Mouse (Mus musculus) WW6 (cell line): ENCODE measurements at regions not wholly inside any gene's neighbourhood (a gene's known extent, or its start where the extent isn't known, plus 50 kb on each side); places are given as distances from the start of the nearest gene placed in this dataset.
"Not testable (repeated sequence)": the region's sequence is repeated elsewhere in the genome, so short reads cannot be mapped to it uniquely, and the experiment has no call there.

Source experiments
- DNase-seq: peaks from one replicate; pipeline ENCODE4 v3.0.0-alpha.2; 2013; ENCODE audit warnings: low read depth, low spot score

- DNase-seq: no peak
Observed at GRCm38 (mm10) chr3:83416536-83416935, 288.8 kb downstream of the Dchs2 start.

GRCm38 (mm10) chr3:83424267-83424666 lies 296.5 kb downstream of the Dchs2 start:
- no peak for DNase-seq

GRCm38 (mm10) chr3:83429376-83429775 lies 301.6 kb downstream of the Dchs2 start:
- DNase-seq: no peak

- DNase-seq: no peak
Observed at GRCm38 (mm10) chr3:83446154-83446667, 318.5 kb downstream of the Dchs2 start.

- no peak for DNase-seq
Observed at GRCm38 (mm10) chr3:83450662-83451061, 315.5 kb upstream of the Sfrp2 start.

GRCm38 (mm10) chr3:83451317-83451716 lies 314.8 kb upstream of the Sfrp2 start:
- DNase-seq: no peak

- DNase-seq: no peak
Observed at GRCm38 (mm10) chr3:83453462-83453861, 312.7 kb upstream of the Sfrp2 start.

DNA sequence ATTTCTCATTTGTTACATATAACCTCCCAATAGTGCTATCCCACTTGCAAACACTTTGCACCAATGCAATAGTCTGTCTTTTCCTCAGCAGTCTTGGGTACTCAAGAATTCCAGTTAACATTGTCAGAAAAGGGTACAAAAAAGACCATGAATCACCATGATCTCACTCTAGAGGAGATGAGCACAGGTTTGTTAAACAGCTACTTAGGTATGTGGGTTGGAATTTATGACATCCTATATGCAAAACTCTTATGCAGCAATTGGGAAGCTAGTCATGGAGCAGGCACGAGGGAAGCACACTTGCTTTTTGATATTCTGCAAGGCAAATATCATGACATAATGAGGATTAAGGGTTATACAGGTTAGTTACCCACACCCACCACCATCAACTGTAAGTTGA lies 307.7 kb upstream of the Sfrp2 start:
- no peak for DNase-seq

GRCm38 (mm10) chr3:83479251-83479650 lies 286.9 kb upstream of the Sfrp2 start:
- no peak for DNase-seq

DNA sequence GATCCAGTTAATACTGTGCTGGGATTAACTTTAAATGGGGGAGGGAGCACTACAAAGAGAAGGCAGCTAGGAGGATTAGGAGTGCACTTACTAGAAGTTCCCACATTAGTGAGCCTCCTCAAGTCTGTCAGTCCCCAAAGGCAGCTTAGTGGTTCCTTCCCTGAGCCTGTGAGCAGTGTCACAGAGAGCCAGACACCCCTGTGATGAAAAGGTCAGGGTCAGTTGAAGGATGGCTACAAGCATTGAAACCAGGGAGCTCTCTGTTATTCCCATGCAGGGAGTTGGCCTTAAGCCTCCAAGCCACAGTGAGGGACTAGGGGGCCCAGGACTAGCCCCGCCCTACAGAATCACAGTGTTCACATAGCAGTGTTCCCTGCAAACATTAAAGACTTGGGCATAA lies 285.9 kb upstream of the Sfrp2 start:
- no peak for DNase-seq

- no peak for DNase-seq
Observed at GRCm38 (mm10) chr3:83486192-83486716, 279.9 kb upstream of the Sfrp2 start.

GRCm38 (mm10) chr3:83495584-83495983 lies 270.5 kb upstream of the Sfrp2 start:
- DNase-seq: no peak

- DNase-seq: no peak
Observed at GRCm38 (mm10) chr3:83503901-83504300, 262.2 kb upstream of the Sfrp2 start.

GRCm38 (mm10) chr3:83516614-83517013 lies 249.5 kb upstream of the Sfrp2 start:
- no peak for DNase-seq

GRCm38 (mm10) chr3:83517914-83518635 lies 248.0 kb upstream of the Sfrp2 start:
- DNase-seq: no peak

- DNase-seq: no peak
Observed at GRCm38 (mm10) chr3:83530243-83530847, 235.8 kb upstream of the Sfrp2 start.

DNA sequence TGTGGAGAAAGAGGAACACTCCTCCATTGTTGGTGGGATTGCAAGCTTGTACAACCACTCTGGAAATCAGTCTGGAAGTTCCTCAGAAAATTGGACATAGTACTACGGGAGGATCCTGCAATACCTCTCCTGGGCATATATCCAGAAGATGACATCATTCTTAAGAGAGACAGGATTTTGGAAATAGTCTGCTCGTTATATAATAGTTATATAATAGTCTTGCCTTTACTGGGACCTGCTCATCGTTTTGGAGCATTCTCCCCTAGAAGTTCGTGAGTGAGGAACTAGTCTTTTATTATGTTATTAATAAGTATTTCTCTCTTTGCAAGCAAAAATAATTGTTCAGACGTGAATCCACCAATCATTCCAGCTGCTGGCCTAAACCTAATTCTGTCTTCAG lies 229.5 kb upstream of the Sfrp2 start:
- not testable (repeated sequence) for DNase-seq

- DNase-seq: no peak
Observed at GRCm38 (mm10) chr3:83537231-83537630, 228.9 kb upstream of the Sfrp2 start.

GRCm38 (mm10) chr3:83537711-83538110 lies 228.4 kb upstream of the Sfrp2 start:
- no peak for DNase-seq

DNA sequence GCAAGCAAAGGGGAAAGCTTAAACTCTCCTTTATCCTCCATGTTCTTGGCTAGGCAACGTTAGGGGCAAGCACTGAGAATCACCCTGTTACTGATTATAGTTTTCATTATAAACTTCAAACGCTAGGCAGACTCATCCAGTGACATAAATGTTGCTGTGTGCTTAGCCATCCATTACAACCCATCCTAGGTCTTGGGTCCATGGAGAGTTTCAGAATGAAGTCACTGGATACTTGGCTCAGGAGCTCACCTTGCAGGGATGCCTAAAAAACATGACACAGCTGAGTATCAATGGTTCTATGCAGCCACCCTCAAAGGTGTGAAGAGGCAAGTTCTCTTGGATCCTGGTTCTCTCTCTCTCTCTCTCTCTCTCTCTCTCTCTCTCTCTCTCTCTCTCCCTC lies 227.2 kb upstream of the Sfrp2 start:
- no peak for DNase-seq

DNA sequence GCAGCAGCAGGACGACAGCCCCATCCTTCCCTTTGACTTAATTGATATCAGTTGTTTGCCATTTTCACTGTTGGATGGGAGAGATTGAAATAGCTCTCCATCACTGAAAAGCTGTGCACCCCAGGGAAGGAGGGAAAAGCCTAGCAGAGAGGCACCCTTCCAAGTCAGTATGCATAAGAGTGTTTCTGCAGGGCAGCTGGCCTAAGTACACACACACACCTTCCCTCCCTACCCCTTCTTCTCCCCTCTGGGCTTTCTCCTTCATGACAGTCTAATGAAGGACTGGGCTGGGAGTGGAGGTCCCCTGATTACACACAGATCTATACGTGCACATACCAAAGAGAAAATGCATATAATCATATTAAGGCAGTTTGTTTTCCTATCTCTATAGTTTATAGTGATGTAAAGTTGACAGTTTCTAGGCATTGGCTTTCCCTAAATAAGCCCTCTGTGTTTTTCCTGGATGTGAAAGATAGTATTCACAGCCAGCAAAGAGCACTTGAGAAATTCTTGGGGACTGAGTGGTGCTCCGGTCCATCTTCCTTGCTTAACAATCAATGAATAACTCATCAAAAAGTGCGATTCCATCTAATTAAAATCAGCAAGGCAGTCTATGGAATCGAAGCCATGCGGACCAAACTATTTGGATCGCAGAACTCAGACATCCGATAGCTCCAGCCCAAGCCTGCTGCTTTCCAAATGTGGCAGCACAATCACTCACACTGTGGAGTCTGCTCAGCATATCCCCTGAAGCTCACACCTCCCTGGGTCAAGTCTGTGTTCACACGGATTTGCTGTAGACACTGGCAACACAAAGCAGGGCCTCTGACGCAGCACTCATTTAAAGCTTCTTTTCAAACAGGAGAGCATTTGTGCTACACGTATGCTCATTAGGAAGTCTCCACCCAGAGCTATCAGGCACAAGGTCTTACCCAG lies 224.9 kb upstream of the Sfrp2 start:
- DNase-seq: no peak
